Mouse (Mus musculus) limb, embryonic 15.5 days (tissue): ENCODE results near the gene Ankrd44. TPM values are rescaled to one million over a fixed set of nuclear protein-coding genes. Genes with fewer than 3 reads are reported as not detected.

ENCODE experiments used
- ATAC-seq: fragments of 200-750 bp; cut with Nextera tagmentation; 2 replicates; pipeline ENCODE4 v1.8.0; 2017; ENCODE audit warnings: low read depth, moderate TSS enrichment; ENCODE audit not compliant: insufficient number of reproducible peaks, low FRiP score, low TSS enrichment
- H3K27ac ChIP-seq: fragments of 300-500 bp; sonication (generic); 2 replicates; pipeline ENCODE4 v1.5.1; 2015; ENCODE audit warnings: moderate library complexity, mild to moderate bottlenecking, inconsistent platforms
- H3K27me3 ChIP-seq: fragments of 300-500 bp; sonication (generic); 2 replicates; pipeline ENCODE4 v1.6.1; 2015; ENCODE audit warnings: inconsistent platforms
- H3K36me3 ChIP-seq: fragments of 300-500 bp; sonication (generic); 2 replicates; pipeline ENCODE4 v1.6.1; 2015; ENCODE audit warnings: inconsistent platforms
- H3K4me1 ChIP-seq: fragments of 300-500 bp; sonication (generic); 2 replicates; pipeline ENCODE4 v1.6.1; 2015; ENCODE audit warnings: inconsistent platforms
- H3K4me2 ChIP-seq: fragments of 300-500 bp; sonication (generic); 2 replicates; pipeline ENCODE4 v1.6.1; 2015; ENCODE audit warnings: mild to moderate bottlenecking, inconsistent platforms
- H3K4me3 ChIP-seq: fragments of 300-500 bp; sonication (generic); 2 replicates; pipeline ENCODE4 v1.5.1; 2015; ENCODE audit warnings: mild to moderate bottlenecking, inconsistent platforms
- H3K9ac ChIP-seq: fragments of 300-500 bp; sonication (generic); 2 replicates; pipeline ENCODE4 v1.6.1; 2015; ENCODE audit warnings: inconsistent platforms
- H3K9me3 ChIP-seq: fragments of 300-500 bp; sonication (generic); 2 replicates; pipeline ENCODE4 v1.6.1; 2016; ENCODE audit warnings: inconsistent platforms
- WGBS: fragments of 180-500 bp; shearing (Covaris S2); methylation state at CpG from one replicate; pipeline ENCODE4 v1.1.7; 2015; 5-methylcytosine and 5-hydroxymethylcytosine counted together
- polyA plus RNA-seq: library from polyadenylated mRNA; unstranded; fragments of >200 nt; fragmentation: Nextera tagmentation; extraction: Ambion mirVana; gene quantifications from 2 replicates; pipeline ENCODE4 v1.2.1, GENCODE M21; 2015

Ankrd44 gene
- polyA plus RNA-seq, 1 experiment from 2014 or later, result 19.1 TPM

- 79% methylated on average over 6 of the region's 6 CpGs for WGBS
- Histone ChIP-seq H3K4me3 (no peak overlapping the region), H3K4me2 (no peak overlapping the region), H3K27ac (no peak overlapping the region), H3K4me1 (peaks cover 18% of the 10 kb centered on the region), H3K9ac (no peak overlapping the region), H3K9me3 (no peaks in the 10 kb centered on the region), H3K27me3 (no peaks in the 10 kb centered on the region), H3K36me3 (no peaks in the 10 kb centered on the region)
- ATAC-seq, result no peak
Measured at GRCm38 (mm10) chr1:54838486-54838805, 87.7 kb downstream of the Ankrd44 start.

- no peak for ATAC-seq
- Histone ChIP-seq H3K27me3 (no peaks in the 10 kb centered on the region), H3K4me2 (no peak overlapping the region), H3K4me1 (peaks cover 12% of the 10 kb centered on the region), H3K9ac (no peak overlapping the region), H3K4me3 (no peak overlapping the region), H3K36me3 (no peaks in the 10 kb centered on the region), H3K27ac (peak overlapping the region; percentile 22; the same call in 1 of the 2 replicates), H3K9me3 (no peaks in the 10 kb centered on the region)
- 68% methylated on average over 17 of the region's 17 CpGs for WGBS
Measured at GRCm38 (mm10) chr1:54837721-54838485, 88.3 kb downstream of the Ankrd44 start.

GRCm38 (mm10) chr1:54835661-54836205 lies 90.5 kb downstream of the Ankrd44 start:
- Histone ChIP-seq H3K9me3 (no peaks in the 10 kb centered on the region), H3K9ac (no peak overlapping the region), H3K4me2 (no peak overlapping the region), H3K27ac (0 out of 2 replicates have a peak overlapping the region, but pooled peaks have one; percentile 22), H3K4me1 (peaks cover 6% of the 10 kb centered on the region), H3K27me3 (no peaks in the 10 kb centered on the region), H3K36me3 (no peaks in the 10 kb centered on the region), H3K4me3 (no peak overlapping the region)
- 78% methylated on average over 6 of the region's 6 CpGs for WGBS
- no peak for ATAC-seq

GRCm38 (mm10) chr1:54833221-54833620 lies 93.0 kb downstream of the Ankrd44 start:
- no peak for ATAC-seq
- Histone ChIP-seq H3K36me3 (no peaks in the 10 kb centered on the region), H3K9ac (no peak overlapping the region), H3K4me2 (no peak overlapping the region), H3K9me3 (no peaks in the 10 kb centered on the region), H3K27me3 (no peaks in the 10 kb centered on the region), H3K4me3 (no peak overlapping the region), H3K4me1 (peaks cover 18% of the 10 kb centered on the region), H3K27ac (no peak overlapping the region)
- 86% methylated on average over 6 of the region's 6 CpGs for WGBS

- H3K36me3 ChIP-seq, result no peaks in the 10 kb centered on the region
- no peaks in the 10 kb centered on the region for H3K27me3 ChIP-seq
- peaks cover 16% of the 10 kb centered on the region for H3K4me1 ChIP-seq
- no peak overlapping the region for H3K9ac ChIP-seq
- no peak overlapping the region for H3K27ac ChIP-seq
- H3K4me2 ChIP-seq, result no peak overlapping the region
- H3K4me3 ChIP-seq, result no peak overlapping the region
- 0% methylated on average over 1 of the region's 1 CpGs for WGBS
- no peak for ATAC-seq
- no peaks in the 10 kb centered on the region for H3K9me3 ChIP-seq
Measured at GRCm38 (mm10) chr1:54832765-54833164, 93.4 kb downstream of the Ankrd44 start.

DNA sequence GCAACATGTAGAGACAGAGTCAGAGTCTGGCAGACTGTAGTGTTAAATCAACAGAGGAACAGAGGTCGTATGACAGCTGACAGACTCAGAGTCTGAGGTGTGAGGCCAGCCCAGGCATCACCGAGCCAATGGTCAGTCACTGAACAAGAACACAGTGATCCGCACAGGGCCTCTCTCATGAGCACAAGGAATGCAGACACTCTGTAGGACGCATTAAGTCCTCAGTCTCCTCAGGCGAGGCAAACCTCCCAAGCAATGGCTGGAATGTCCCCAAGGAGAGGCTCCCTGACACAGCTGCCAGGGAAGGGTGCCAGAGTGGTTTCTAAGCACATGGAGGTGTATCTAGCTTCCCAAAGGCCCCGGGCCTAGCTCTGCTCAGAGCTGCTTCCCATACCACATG lies 96.0 kb downstream of the Ankrd44 start:
- ATAC-seq, result no peak
- peak overlapping the region; percentile 43 for H3K27ac ChIP-seq
- WGBS, result 41% methylated on average over 6 of the region's 6 CpGs
- H3K4me2 ChIP-seq, result no peak overlapping the region
- H3K4me1 ChIP-seq, result peaks cover 28% of the 10 kb centered on the region
- H3K9me3 ChIP-seq, result no peaks in the 10 kb centered on the region
- H3K27me3 ChIP-seq, result no peaks in the 10 kb centered on the region
- H3K4me3 ChIP-seq, result no peak overlapping the region
- no peak overlapping the region for H3K9ac ChIP-seq
- H3K36me3 ChIP-seq, result no peaks in the 10 kb centered on the region

DNA sequence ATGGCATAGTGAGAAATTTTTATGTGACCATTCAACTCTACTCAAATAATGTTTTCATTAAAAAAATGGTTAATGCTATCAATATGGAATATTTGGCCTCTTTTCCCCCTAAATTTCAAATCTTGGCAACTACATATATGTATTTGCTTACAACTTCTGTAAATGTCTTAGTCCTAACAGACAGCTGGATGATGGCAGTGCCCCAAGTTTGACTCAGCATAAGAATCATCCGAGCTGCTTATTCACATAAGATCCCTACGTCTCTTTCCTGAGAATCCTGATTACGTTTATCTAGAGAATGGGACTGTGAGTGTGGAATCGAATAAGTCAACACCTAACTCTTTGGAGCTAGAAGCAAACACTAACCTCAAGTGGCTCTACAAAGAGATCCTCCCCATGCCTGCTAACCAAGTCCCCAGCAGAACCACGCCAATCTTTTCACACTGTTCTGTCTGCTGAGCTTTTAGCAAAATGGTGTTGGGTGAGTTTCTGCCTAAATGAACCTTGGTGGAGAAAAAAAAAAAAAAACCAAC lies 96.4 kb downstream of the Ankrd44 start:
- no peak overlapping the region for H3K4me3 ChIP-seq
- H3K4me1 ChIP-seq, result peaks cover 28% of the 10 kb centered on the region
- WGBS, result 84% methylated on average over 5 of the region's 5 CpGs
- H3K4me2 ChIP-seq, result no peak overlapping the region
- no peaks in the 10 kb centered on the region for H3K9me3 ChIP-seq
- no peak for ATAC-seq
- peak overlapping the region; percentile 43 for H3K27ac ChIP-seq
- no peaks in the 10 kb centered on the region for H3K27me3 ChIP-seq
- no peak overlapping the region for H3K9ac ChIP-seq
- no peaks in the 10 kb centered on the region for H3K36me3 ChIP-seq

GRCm38 (mm10) chr1:54827827-54828226 lies 98.4 kb downstream of the Ankrd44 start:
- ATAC-seq, result no peak
- no peak overlapping the region for H3K27ac ChIP-seq
- no peak overlapping the region for H3K4me2 ChIP-seq
- no peaks in the 10 kb centered on the region for H3K27me3 ChIP-seq
- H3K36me3 ChIP-seq, result no peaks in the 10 kb centered on the region; the same call in 1 of the 2 replicates
- WGBS, result 84% methylated on average over 8 of the region's 8 CpGs
- H3K4me1 ChIP-seq, result peaks cover 28% of the 10 kb centered on the region
- H3K9me3 ChIP-seq, result no peaks in the 10 kb centered on the region
- H3K4me3 ChIP-seq, result no peak overlapping the region
- H3K9ac ChIP-seq, result no peak overlapping the region

GRCm38 (mm10) chr1:54827351-54827750 lies 98.8 kb downstream of the Ankrd44 start:
- 48% methylated on average over 3 of the region's 3 CpGs for WGBS
- H3K9ac ChIP-seq, result no peak overlapping the region
- no peaks in the 10 kb centered on the region for H3K27me3 ChIP-seq
- ATAC-seq, result no peak
- H3K9me3 ChIP-seq, result no peaks in the 10 kb centered on the region
- H3K27ac ChIP-seq, result no peak overlapping the region
- no peak overlapping the region for H3K4me3 ChIP-seq
- no peaks in the 10 kb centered on the region; the same call in 1 of the 2 replicates for H3K36me3 ChIP-seq
- peaks cover 28% of the 10 kb centered on the region for H3K4me1 ChIP-seq
- no peak overlapping the region for H3K4me2 ChIP-seq

DNA sequence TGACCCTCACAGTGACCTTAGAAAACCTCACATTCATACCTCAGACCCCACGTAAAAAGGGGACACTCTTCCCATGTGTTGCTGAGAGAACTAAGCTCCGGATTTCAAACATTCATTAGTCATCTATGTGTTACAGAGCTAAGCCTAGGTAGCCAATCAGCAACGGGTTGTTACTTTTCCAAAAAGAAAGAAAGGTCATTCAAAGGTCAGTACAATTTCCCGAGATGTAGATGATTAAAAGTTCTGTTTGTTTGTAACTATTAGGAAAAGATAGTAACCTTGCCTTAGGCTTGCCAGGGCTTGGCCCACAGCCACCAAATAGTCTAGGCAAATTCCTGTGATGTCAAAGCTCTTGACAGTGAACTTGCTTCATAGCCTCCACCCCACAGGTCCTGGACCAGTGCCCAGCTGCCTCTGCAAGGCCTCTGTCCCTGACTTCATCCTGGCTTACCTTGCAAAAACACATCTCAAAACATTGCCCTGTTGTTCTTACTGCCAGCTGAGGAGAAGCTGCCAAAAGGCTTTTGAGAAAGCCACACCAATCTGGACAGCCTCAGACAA lies 99.7 kb downstream of the Ankrd44 start:
- no peak; the same call in 1 of the 2 replicates for ATAC-seq
- no peak overlapping the region for H3K4me2 ChIP-seq
- no peaks in the 10 kb centered on the region for H3K27me3 ChIP-seq
- H3K9me3 ChIP-seq, result no peaks in the 10 kb centered on the region
- no peak overlapping the region for H3K27ac ChIP-seq
- no peak overlapping the region for H3K4me3 ChIP-seq
- peaks cover 28% of the 10 kb centered on the region for H3K4me1 ChIP-seq
- no peak overlapping the region for H3K9ac ChIP-seq
- no peaks in the 10 kb centered on the region; the same call in 1 of the 2 replicates for H3K36me3 ChIP-seq
- 38% methylated on average over 4 of the region's 4 CpGs for WGBS

DNA sequence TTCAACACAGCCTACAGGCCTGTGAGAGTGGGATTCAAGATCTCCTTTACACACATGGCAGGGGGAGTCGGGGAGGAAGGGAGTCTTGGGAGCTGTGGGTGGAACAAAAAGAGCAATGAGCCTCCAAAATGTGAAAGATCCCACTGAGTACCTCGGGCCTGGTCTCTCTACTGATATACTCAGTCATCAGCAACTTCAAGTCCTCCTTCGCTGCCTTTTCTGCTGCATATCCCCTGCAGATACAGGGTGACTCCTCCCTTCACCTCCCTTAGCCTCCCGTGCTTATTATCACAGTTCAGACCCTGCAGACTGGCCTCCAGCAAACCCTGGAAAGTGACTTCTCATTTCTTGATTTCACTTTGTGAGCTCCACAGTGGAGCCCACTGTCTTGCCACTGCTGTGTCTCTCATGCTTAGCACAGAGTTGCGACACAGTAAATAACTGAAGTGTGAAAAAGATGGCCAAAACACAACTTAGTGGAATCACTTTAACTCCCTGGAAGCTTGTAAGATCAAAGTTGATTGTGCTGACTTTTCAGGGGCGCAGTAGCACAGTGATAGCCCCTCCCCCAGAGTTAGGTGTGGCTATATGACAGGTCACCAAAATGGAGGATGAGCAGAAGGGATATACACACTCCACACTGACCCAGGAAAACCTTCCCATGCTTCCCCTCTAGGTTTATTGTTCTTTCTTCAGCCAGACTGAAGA lies 100.3 kb downstream of the Ankrd44 start:
- WGBS, result 63% methylated on average over 6 of the region's 6 CpGs
- no peaks in the 10 kb centered on the region for H3K27me3 ChIP-seq
- no peaks in the 10 kb centered on the region; the same call in 1 of the 2 replicates for H3K36me3 ChIP-seq
- H3K9me3 ChIP-seq, result no peaks in the 10 kb centered on the region
- peaks cover 28% of the 10 kb centered on the region for H3K4me1 ChIP-seq
- ATAC-seq, result no peak
- no peak overlapping the region for H3K4me2 ChIP-seq
- H3K4me3 ChIP-seq, result no peak overlapping the region
- no peak overlapping the region for H3K27ac ChIP-seq
- H3K9ac ChIP-seq, result no peak overlapping the region
